Mouse (Mus musculus) Muller cell, postnatal 12 days (primary cell): ENCODE measurements around the gene Galnt7.
"Not testable (repeated sequence)": the region's sequence is repeated elsewhere in the genome, so short reads cannot be mapped to it uniquely, and the experiment has no call there.

Source experiments
- DNase-seq: peaks from one replicate; pipeline ENCODE4 v3.0.0-alpha.2; 2015; ENCODE audit errors: inconsistent ontology term

Gene Galnt7

DNA sequence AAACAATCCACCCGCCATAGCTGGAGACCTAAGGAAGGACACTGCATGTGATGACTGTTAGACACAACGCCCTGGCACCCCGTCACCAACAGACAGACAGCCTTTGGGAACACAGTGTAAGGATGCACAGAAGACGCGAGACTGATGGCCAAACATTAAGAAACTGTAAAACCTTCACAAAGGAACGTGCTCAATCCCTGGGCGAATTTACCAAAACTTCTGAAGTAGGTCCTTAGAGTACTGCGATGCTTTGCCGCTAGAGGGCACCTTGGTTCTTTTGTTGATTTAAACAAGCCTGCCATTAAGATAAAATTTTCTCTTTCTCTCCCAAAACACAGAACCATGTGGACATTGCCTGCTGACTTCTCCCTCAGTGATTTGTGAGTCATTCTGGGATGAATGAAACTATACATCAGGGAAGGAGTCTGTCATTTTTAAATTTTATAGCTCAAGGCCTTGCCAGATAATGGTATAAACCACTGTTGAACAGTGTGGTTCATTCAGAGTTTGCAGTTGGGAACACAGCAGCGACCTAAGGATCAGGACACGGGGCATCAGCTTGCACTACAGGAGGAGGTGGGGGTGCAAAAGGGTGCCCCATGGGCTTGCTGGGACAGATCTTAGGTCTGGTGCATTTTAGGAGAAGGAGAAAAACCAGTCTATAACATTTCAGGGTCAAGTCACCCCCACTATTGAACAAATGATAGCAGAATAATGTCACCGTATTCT is 112.6 kb downstream of the Galnt7 start:
- DNase-seq = peak; percentile 52

DNA sequence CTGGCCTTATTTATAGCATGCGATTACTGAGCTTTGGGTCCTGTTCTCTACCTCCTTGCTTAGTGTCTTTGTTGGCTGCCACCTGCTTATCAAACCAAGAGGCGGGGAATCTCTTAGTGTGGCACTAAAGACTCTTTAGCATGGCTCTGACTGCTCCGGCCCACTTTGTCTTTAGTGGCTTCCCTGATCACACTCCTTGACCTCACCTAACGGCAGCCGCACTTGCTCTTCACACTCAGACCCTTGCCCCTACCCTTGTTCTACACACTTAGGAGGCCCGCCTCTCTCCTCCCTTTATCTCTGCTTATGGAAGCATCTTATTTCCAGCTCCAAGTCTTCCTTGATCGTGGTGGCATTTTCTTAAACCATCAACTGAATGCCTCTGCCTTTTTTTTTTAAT is 114.2 kb downstream of the Galnt7 start:
- DNase-seq = no peak

DNA sequence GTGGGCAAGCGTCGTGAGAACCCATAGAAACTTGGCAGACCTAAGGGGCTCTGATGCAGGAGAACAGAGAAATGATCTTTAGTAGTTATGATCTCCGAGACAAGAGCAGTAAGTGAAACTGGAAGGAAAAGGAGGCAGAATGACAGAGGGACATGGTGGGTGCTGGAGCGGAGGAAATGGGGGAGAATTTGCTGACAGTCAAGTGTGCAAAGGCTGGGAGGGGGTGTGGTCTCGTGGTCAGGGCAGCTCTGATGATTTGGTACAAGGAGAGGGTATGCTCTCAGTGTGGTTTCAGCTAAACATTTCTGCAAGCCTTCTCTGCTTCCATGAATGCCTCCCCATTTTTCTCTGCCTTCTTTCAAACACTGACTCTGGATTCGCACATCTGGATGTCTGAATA is 116.7 kb downstream of the Galnt7 start:
- DNase-seq = no peak

DNA sequence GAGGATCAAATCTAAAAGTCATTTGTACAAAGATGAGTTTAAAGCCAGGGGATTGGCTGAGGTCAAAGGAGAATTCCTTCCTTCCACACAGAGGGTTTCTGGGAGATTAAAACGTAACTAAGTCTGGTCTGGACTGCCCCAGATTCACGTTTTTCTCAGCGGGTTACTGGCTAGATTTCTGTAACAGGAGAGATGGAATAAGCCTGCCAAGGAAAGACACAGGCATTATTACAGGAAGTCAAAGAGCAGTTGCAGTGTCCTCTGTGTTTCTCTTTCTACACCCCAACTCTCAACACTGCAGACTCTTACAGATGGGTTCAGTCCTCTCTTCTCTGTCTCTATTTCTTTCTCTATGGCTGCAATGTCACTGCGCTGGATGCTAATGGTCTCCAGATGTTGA is 118.3 kb downstream of the Galnt7 start:
- no peak for DNase-seq

DNA sequence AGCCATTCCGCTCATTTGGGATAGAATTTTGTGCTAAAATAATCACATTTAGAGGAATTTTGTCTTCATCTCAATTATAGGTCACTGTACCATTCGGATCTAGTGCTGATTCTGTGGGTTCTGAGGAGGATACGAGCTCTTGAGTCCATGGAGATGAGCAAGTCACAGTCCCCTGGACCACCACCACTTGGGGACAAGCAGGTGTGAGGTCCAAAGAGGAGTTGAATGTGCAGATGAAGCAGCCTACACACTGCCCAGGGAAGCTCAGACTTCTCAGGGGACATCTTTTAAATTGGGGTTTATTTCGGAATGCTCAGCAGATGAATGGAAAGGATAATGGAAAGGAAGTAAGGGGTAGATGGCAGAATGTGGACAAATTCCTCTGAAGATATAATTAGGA is 119.7 kb downstream of the Galnt7 start:
- no peak for DNase-seq

DNA sequence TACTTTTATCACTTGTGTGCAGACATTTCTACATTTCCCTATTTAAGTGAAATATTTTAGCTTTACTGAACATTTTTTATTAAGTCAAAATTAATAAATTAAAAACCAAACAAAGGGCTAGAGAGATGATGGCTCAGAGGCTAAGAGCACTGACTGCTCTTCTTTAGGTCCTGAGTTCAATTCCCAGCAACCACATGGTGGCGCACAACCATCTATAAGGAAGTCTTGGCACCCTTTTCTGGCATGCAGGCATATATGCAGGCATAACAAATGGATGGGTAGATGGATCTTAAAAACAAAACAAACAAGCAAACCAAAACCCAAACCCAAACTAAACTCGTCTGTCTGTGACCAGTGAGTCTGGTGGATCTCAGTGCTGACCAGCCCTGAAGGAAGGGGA is 120.6 kb downstream of the Galnt7 start:
- no peak for DNase-seq

DNA sequence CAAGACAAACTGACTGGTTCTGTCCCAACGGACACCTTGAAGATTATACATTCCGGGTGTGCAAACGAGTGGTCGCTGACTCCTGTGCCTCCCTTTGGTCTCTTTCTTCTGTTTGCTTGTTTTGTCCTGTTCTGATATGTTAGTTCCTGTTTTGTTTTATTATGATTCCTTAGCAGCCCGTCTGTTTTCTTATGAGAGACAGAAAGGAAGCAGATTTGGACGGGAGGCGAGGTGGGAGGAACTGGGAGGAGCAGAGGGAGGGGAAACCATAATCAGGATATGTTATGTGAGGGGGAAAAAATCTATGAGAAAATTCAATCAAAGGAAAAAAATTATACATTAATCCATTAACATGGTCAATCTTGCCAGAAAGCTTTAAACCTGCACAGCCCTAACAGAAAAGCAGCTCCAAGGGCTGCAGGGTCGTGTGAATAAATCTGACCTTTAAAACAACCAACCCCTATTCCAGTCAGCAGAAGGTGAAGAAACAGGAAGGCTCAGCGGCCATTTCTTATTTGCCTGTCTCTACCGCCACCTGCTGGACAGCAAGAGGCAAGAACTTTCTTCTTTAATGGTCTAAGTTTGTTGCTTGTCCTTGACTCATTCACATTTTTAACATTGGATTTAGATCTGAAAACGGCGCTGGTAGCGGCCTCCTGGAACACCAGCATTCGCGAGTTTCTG is 122.0 kb downstream of the Galnt7 start:
- DNase-seq = peak; percentile 66

DNA sequence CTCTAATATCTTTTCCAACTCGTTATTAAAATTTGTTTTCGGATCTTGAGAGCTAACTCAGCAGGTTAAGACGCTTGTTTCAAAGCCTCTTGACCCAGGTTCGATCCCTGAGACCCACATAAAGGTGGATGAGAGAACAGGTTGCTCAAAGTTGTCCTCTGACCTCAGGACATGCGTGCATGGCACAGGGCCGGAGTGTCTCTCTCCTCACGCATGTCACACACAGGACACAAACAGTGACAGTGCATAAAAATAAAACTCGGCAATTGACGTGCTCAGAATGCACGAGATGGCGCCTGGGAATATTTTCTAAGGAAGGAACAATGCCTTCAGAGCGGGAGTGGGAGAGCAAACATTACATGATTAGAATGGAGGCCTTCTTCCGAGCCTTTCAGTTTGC is 122.6 kb downstream of the Galnt7 start:
- DNase-seq = no peak

DNA sequence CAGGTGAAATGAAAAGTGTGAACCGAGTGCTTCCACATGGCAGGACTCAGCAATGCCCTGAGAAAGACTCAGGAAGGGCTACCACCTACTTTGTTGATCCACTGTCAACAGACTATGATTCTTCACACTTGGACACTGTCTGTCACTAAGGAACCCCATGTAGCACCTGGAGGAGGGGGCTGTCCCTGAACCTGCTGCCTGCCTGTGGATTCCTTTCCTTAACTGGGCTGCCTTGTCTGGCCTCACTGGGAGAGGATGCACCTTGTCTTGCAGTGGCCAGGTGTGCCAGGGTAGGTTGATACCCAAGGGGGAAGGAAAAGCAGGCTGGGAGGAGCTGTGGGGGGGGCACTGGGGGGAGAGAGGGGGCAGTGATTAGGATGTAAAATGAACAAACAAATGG is 124.8 kb downstream of the Galnt7 start:
- no peak for DNase-seq

DNA sequence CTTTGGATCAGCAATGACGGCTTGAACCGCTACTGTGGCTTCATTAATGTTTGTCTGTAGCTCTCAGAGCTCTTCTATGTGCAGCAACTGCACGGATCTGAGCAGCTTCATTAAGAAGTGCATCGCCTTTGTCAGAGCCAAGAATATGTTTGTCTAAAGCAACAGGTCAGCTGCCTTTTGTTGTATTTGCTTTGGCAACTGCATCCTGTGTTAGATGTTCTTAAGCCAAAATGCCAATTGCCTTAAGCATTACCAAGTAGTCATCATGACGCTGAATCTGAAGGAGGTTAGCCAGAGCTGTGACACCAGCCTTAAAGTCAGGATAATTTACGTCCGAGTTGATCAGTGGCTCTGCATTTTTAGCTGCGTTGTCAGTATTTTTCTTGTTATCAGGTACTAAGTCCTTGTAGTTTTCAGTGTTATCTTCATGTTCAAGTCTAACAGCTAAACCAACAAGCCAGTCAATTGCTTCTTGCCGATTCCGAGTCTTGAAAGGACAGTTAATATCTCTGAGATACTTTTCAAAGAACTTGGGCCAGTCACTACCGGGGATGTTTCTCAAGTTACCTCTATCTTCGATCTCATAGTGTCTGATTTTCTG is 132.5 kb downstream of the Galnt7 start:
- DNase-seq = no peak

DNA sequence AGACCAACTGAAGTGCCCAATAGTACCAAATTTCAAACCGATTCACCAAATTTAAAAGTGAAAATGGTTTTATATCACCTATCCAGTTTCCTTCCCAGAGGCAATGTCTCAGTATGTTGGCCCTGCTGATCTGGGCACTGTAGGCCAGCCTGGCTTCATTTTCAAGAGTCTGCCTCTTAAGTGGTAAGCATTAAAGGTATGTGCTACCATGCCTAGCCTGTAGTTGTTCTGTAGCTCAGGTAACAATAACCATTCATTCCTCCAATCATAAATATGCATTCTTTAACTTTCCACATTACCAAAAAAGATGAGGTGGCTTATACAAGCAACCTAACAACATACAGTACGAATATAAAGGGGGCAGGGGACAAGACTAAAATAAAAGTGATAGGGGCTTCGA is 135.1 kb downstream of the Galnt7 start:
- DNase-seq = no peak

DNA sequence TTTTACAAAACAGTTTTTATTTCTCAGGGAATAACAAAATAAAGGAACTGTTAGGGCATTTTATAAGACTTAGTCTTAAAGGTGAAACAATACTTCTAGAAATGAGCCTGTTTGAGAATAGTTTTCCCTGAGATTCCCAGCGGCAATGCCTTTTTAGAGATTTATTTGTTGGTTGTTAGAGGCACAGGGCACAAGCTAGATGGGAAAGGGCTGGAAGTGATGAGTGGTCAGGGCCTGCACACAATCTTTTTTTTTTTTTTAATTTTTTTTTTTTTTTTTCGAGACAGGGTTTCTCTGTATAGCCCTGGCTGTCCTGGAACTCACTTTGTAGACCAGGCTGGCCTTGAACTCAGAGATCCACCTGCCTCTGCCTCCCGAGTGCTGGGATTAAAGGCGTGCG is 136.1 kb downstream of the Galnt7 start:
- not testable (repeated sequence) for DNase-seq

DNA sequence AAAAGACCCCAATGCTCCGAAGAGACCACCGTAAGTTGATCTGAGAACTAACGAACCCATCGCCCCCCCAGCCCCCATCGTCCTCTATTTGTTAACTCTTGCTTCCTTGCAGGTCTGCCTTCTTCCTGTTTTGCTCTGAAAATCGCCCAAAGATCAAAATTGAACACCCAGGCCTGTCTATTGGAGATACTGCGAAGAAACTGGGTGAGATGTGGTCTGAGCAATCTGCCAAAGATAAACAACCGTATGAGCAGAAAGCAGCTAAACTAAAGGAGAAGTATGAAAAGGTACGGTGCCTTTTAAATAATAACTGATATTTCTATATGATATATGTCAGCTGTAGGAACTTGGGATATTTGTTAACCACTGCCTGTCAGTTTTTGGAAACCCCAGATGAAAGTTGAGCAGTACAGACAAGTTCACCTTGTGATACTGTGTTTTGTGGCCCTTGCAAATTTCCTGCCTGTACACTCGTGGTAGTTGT is 139.6 kb downstream of the Galnt7 start:
- DNase-seq = not testable (repeated sequence)

DNA sequence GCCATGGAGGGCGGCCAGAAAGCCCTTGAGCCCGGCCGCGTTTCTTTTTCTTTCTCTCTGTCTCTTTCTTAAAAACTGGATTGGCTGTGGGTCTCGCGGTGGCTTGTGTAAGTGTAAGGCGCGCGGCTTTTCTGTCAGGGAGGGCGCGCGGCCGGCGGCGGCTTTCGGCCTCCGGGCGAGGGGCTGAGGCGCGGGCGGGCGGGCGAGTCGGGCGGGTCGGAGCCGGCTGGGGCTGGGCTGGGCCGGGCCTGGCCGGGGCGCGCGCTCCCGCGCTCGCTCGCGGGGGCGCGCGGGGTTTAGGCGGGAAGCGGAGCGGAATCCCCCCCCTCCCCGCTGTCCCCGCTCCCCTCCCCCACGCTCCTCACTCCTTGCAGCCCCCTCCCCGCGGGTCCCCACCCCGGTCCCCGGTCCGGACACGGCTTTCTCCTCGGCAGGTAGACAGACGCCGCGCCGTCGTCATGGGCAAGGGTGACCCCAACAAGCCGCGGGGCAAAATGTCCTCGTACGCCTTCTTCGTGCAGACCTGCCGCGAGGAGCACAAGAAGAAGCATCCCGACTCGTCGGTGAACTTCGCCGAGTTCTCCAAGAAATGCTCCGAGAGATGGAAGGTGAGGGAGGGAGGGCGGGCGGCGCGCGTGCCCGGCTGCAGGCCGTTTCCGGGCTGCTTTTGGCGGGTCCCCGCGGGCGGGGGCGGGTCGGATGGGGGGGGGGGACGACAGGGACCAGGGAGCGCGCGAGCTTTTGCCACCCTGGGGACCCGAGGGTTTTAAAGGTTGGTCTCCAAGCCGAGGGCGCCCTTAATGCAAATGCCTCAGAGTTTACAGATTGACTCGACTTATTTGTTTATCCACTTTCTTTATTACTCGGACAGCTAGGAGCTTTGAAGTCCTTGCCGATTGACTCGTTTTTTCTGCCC is 140.4 kb downstream of the Galnt7 start:
- DNase-seq = peak; percentile 44

DNA sequence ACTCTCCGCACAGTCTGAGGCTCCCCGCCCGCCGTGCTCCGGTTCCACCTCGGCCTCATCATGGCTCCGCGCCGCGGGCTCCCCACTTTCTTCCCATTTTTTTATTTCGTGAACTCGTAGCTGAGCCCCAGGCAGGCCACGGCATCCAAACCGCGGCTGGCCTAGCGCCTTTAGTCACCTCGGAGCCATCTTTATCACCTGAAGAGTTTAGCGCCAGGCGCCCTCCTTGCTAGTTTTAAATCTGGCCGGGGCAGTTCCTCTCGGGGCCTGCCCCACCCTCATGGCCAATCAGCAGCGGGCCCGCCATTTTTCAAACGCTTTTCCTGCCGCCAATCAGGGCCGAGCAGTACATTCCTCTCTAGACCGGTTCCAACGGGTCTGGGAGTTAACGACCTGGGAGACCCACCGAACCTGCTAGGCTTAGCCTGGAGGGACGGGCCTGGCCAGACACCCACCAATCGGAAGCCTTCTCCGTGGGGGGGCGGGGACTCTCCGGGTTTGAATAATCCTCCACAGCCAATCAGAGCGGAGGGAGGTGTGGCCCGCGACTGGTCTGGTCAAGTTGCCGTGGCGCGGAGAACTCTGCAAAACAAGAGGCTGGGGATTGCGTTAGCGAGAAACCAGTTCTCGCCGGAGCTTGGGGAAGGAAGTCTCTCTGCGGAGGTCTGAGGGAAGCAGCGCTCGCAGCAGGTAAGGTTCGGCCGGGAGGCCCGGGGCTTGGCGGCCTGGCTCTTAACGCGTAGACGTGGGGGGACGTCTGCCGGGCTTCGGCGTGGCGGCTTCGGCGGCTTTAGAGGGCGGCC is 141.3 kb downstream of the Galnt7 start, which contains the start of gene Hmgb2:
Gene Hmgb2 (plus strand): TSS at position 592 of the 803 bp plus-strand sequence.
- peak; percentile 100 for DNase-seq

DNA sequence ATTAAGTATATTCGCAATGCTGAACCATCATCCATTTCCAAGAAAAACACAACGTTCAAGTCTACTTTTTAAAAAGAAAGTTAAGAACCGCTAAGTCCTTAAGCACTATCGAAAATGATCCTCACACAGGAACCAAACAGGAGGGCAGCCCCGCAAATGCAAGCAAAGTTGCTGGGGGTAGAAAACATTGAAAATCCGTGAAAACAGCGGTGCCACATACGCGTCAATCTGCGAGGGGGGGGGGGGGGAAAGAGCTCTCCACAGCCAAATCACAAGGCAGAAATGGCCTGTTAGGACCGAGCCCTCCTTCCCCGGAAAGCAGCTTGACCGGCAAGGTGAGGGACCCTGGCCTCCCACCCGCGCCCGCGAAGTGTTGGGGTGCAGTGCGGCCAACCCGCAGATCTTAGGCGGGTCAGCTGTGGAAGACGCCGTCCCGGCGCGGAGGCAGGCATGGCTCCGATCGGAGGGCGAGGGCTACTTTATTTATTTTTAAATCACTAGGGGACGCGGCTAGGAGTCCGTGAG is 142.0 kb downstream of the Galnt7 start:
- no peak for DNase-seq

DNA sequence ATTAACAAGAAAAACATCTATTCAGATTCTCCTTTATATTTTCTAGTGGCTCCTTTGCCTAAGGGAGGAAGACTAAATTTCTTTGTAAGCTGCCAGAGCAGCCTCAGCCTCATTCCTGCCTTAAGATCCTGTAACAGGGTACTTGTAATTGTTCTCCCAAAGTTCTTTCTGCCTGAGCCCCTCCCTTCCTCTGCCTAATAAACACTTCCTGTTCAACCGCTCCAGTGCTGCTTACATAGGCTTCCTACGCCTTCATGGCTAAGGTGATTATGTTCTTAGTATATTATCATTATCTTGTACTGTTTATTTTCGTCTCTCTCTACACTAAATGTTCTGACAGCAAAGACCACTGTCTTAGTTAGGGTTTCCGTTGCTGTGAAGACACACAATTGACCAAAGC is 144.2 kb downstream of the Galnt7 start:
- no peak for DNase-seq

DNA sequence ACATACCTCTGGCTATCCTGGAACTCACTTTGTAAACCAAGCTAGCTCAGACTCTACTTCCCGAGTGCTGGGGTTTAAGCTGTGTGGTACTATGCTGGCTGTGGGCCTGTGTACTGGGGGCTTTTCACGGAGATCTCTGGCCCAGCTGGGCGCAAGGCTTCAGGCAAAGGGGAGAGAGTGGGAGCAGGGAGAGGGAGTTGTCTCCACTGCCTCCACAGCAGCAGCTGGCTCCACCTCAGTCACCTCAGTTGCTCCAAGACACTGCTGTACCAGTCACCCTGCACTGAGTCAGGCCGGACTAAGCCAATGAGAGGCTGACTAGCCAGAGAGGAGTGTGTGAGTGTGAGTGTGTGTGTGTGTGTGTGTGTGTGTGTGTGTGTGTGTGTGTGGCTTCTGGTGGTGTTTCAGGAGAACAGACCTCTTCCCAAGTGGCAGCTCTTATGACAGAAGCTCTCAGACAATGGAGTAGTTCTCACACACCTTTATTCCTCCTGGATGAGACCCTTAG is 145.2 kb downstream of the Galnt7 start:
- DNase-seq = no peak

DNA sequence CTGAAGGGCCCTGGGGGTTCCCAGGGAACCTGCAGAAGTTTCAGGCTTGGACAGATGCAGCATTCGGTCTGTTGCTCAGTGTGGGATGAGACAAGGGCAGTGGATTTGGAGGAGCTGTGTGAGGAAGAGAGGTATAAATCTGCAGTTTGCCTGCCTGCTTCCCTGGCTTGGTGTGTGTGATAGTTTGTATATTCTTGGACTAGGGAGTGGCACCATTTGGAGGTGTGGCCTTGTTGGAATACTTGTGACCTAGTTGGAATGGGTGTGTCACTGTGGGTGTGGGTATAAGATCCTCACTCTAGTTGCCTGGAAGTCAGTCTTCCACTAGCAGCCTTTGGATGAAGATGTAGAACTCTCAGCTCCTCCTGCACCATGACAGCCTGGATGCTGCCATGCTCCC is 147.3 kb downstream of the Galnt7 start:
- DNase-seq = not testable (repeated sequence)

DNA sequence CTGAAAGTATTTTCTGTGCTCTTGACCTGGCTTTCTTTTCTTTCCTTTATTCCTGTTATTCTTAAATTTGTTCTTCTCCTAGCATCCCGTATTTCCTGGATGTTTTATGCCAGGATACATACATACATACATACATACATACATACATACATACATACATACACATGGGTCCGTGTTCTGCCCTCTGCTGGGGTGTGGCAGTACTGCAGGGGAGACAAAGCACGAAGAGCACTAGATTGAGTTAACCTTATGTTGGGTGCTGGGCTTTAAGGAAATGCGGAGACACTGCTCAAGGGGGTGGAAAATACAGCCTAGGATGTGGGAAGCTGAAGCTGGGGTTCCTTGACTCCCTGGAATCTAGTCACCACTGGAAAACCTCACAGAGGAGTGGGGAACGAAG is 149.2 kb downstream of the Galnt7 start:
- DNase-seq = no peak
